Mouse (Mus musculus): Measurements from ENCODE around the gene Eppin.

Gene Eppin

GRCm38 (mm10) chr2:164558991-164559645 lies 34.3 kb downstream of the Eppin start:
- DNase-seq: no peak

DNA sequence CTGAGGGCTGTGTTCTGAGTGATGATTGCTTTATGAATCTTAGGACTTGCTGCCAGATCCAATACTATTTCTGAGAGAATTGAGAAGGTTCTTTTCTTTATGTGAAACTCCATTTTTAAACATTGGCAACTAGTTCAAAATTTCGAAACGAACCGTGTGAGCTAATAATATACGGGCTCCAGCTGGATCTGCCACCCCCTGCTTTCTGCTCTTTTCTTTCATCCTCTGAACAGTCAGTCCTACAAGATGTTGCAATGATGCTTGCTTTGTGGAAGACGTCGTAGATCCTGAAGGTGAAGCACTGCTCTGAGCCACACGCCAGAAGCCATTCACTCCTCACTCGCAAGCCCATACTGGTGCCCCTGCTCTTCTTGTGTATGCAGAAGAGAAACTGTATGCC lies 35.0 kb downstream of the Eppin start:
- DNase-seq: no peak

- no peak for DNase-seq
These were observed 41.9 kb downstream of the Eppin start for GRCm38 (mm10) chr2:164551502-164551901.

- DNase-seq: no peak
These were observed 42.5 kb downstream of the Eppin start for GRCm38 (mm10) chr2:164550895-164551269.

GRCm38 (mm10) chr2:164549963-164550894 lies 43.2 kb downstream of the Eppin start:
- DNase-seq: no peak

DNA sequence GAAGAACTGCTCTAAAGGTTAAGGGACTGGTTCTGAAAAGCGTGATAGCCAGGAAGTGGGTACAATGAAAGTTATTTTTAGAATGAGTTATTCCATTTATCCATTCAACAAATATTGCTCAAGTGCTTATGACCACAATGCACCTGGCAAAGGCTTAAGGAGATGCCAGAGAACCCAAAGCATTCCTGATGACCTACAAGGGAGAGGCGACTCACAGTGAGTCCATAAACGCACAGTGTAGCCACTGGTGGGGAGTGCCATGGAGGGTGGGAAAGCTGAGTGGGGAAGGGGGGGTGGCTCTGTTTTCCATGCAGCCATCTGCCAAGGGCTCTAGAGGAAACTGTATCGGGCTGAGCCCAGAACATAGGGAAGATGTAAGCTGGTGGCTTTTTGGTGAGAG lies 44.1 kb downstream of the Eppin start:
- DNase-seq: no peak

- DNase-seq: no peak
These were observed 48.8 kb downstream of the Eppin start for GRCm38 (mm10) chr2:164544454-164545097.

DNA sequence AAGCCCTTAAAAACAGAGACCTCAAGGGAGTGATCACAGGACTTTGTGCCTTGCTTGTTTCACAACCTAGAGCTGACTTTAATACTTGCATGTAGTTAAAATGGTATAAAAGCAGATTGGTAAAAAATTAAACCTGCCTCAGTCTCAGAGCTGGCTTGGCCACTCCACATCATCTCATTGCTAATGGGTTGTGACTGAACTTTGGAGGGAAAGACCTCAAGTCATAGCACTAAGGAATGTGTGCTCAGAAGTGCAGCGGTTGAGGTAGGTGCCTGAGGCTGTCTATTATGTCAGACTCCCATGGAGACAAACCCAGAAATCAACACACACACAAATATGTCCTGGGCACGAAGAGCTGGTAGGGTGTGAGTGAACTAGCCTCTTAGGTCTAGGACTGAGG lies 49.6 kb downstream of the Eppin start:
- no peak for DNase-seq

GRCm38 (mm10) chr2:164542598-164542997 lies 50.8 kb downstream of the Eppin start:
- DNase-seq: no peak

DNA sequence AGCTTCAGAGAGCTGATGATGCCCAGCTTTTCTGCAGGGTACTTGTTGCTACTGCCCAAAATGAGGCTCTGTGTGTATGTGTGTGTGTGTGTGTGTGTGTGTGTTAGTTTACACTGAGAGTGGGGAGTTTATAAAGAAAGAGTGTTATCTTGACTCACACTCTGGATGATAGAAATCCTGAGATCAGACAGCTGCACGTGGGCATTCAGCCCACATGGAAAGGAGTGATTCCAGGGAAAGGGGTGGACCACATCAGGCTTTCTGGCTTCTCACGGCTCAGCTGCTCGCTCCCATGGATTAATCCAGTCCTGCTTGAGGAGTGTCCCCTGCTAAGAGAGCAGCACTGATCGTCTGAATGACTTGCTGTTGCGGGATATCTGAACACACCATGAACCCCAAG lies 51.3 kb downstream of the Eppin start:
- no peak for DNase-seq

DNA sequence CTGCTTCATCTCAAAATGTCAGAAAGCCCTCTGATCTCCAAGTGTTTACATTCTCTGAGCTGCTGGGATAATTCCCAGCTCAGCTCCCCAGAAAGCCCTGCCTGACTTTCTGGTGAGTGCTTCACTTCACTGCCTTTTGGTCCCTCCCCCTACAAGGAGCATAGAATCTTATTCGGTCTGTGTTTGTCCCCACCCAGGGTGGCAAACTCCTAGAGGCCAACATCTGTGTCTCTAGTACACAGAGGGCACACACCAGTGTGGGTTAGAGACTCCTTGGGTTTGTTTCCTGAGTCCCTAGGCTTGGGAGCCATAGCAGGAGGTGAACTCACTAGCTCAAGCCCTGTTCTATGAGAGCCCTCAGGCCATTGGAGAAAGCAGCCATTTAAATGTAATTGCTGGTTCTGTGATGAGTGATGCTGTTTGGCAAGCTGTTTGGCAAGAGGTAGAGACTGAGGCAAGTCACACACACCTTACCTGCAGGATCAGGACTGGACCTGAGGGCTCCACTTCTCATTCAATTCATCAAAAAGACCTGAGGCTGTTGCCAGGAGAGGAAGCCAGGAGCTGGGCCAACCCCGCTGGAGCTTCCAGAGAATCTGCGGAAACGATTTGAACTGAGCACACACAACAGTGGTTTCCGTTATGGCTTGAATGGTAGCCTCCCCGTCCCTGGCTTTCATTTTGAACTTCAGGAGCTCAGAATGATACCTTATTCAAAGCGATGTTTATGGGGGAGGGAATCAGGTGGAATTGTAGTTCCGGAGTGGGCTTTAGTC lies 52.6 kb downstream of the Eppin start:
- no peak for DNase-seq

Data from cerebellum, adult 9-11 months (tissue).